Mouse (Mus musculus) megakaryocyte, embryonic 14.5 days (primary cell): ENCODE data around the gene Mybpc2.

Experiments used
- FLI1 ChIP-seq: IDR thresholded peaks from 2 replicates; pipeline ENCODE4 v1.6.1; 2012; ENCODE audit warnings: low read length, inconsistent platforms, mixed read lengths
- GATA1 ChIP-seq: IDR thresholded peaks from 3 replicates; pipeline ENCODE4 v1.6.1; 2012; ENCODE audit warnings: mixed read lengths, low read length, inconsistent platforms, borderline replicate concordance

GRCm38 (mm10) chr7:44520990-44521389, 3.5 kb downstream of the Mybpc2 start:
- TF ChIP-seq GATA1 (no peak), FLI1 (no peak)
